Mouse (Mus musculus) mammary gland, adult 2 months (tissue): ENCODE data around the gene Cpa3. TPM values are rescaled to one million over a fixed set of nuclear protein-coding genes. Genes with fewer than 3 reads are reported as not detected.

Source experiments
- polyA plus RNA-seq: library from polyadenylated mRNA; depleted of rRNA; stranded (reverse); fragments of >200 nt; gene quantifications from 2 replicates; pipeline ENCODE4 v1.2.3, GENCODE M21; 2012; ENCODE audit warnings: low replicate concordance; rRNA removed

Cpa3 gene
- 6.6 and 24.4 TPM in 2 replicates for polyA plus RNA-seq

GRCm38 (mm10) chr3:20242050-20242449 is at the start of gene Cpa3:
Cpa3 (minus strand) TSS chr3:20242181.

GRCm38 (mm10) chr3:20275633-20276032 is 33.7 kb upstream of the Cpa3 start, which contains the start of gene Cpb1:
Cpb1 (minus strand) TSS chr3:20275733.

Other genes with a start within 250 kb of the Cpa3 start
- 16.5 and 66.1 TPM in 2 replicates for gene Hps3, start 206.9 kb downstream of the Cpa3 start, polyA plus RNA-seq
- 2.6 and 4.1 TPM in 2 replicates for gene Hltf, start 184.4 kb downstream of the Cpa3 start, polyA plus RNA-seq
- gene Gyg, start 86.9 kb downstream of the Cpa3 start, polyA plus RNA-seq, result 28.3 and 129 TPM in 2 replicates
- gene Cpb1, start 33.6 kb upstream of the Cpa3 start, polyA plus RNA-seq, result 0.33 TPM in 1 of 2 replicates, not detected in the other
- not detected in 2 replicates for gene Agtr1b, start 125.0 kb upstream of the Cpa3 start, polyA plus RNA-seq